Mouse (Mus musculus): ENCODE results near the gene Sec14l3. TPM values are rescaled to one million over a fixed set of nuclear protein-coding genes. Genes with fewer than 3 reads are reported as not detected.

Gene Sec14l3
- polyA plus RNA-seq, 1 experiment from 2014 or later, result 0.25 TPM

DNA sequence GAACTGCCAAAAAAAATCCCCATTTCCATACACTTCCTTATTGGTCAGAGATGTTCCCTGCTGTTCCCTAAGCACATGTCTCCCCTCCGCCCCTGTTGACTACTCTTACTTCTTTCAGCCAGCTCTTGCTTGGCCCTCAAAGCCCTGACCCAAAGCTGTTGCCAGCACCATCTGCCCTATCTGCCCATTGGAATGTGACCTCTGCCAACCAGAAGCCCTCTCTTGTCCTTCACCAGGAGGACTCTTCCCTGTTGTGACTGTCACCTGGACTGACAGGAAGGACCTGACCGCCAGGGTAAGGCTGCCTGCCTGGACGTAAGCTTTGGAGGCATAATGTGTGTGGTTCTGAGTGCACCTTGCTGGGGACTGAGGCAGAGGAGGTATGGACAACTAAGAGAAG is 57.0 kb downstream of the Sec14l3 start:
- H3K9me3 ChIP-seq, result peaks cover 2% of the 10 kb centered on the region; the same call in 1 of the 2 replicates
- H3K4me2 ChIP-seq, result no peak overlapping the region
- no peaks in the 10 kb centered on the region for H3K36me3 ChIP-seq
- WGBS, result 93% methylated on average over 3 of the region's 3 CpGs
- peaks cover 29% of the 10 kb centered on the region for H3K27me3 ChIP-seq
- H3K4me3 ChIP-seq, result no peak overlapping the region
- peaks cover 23% of the 10 kb centered on the region for H3K4me1 ChIP-seq (replicated peaks)
- ATAC-seq (ENCODE audit: low read depth), result no peak
- H3K27ac ChIP-seq (replicated peaks), result no peak overlapping the region
- no peak overlapping the region for H3K9ac ChIP-seq

DNA sequence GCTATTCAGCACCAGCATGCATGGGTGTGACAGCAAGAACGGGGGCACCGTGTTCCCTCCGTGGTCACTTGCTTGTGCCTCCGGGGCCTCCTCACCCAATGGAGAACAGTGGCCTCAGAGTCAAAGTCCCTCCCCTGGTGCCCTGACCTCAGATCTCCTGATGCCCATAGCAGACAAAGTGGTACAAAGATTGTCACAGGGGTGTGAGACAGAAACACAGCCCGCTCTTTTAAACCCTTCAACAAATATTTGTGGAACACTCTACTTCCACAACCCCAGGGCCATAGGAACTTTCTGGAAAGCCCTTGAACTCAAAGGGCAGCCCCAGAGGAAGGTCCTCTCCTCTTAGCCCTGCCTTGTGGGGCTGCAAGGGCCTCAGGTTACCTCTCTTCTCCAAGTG is 57.6 kb downstream of the Sec14l3 start:
- H3K9me3 ChIP-seq, result peaks cover 7% of the 10 kb centered on the region; the same call in 1 of the 2 replicates
- no peak overlapping the region for H3K27ac ChIP-seq (replicated peaks)
- WGBS, result 81% methylated on average over 5 of the region's 5 CpGs
- no peak overlapping the region for H3K4me2 ChIP-seq
- ATAC-seq (ENCODE audit: low read depth), result no peak
- no peak overlapping the region for H3K4me3 ChIP-seq
- peaks cover 19% of the 10 kb centered on the region for H3K4me1 ChIP-seq (replicated peaks)
- H3K36me3 ChIP-seq, result no peaks in the 10 kb centered on the region
- H3K27me3 ChIP-seq, result peaks cover 25% of the 10 kb centered on the region
- H3K9ac ChIP-seq, result no peak overlapping the region

DNA sequence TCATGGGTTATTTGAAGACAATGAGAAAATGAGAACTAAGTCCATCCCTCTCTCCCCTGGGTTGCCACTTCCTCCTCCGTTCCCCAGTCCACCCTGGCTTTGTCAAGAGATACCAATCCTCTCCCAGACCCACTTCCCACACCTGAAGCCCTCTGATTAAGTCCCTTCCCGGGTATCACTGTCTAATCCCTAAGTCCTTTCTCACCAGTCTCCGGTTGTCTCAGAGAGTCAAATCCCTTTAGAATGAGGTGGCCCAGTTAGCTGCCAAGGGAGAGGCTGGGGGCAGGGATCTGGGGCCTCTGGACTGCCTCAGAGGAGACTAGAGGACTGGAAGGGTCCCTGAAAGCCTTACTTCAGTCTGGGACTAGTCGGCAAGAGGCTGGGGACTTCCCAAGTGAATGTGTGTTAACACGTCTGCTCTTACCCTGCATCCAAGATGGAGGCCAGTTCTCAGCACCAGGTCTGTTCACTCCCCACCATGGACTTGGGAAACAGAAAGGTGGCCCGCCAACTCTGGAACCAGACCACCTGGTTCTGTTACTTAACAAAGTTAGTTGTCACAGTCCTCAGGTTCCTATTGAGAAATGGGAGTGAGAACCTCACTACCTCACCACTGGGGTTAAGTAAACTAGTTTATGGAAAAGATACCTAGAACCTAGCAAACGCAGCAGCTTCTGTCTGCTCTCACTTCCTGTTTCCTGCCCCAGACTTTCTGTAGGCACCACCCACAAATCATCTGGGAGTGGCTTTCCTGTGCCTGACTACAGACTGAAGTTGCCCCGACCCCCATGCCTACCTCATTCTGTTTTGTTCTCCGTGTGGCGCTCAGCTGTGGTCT is 58.3 kb downstream of the Sec14l3 start, which contains the start of gene Sec14l2:
Gene Sec14l2 (minus strand): TSS at position 674 of the 838 bp plus-strand sequence.
- ATAC-seq (ENCODE audit: low read depth), result no peak
- H3K4me2 ChIP-seq, result no peak within 1 kb of the TSS
- 82% methylated on average over 10 of the region's 10 CpGs for WGBS

DNA sequence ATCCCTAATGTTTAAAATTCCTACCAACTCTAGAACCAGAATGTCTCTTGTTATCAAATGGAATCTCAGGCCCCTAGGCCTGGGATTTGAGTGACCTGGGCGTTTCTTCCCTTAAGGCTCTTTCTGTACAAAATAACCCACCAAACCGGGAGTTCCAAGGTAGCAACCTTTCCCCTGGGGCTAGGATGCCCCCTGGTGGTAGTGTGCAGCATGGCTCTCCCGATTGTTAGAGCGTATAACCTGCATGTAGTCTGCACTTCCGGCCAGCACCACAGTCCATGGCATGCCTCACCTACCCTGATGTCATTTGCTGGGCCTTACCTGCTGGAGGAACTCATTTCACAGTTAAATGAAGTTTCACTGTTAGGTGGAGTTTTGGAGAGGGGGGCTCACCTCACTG is 59.3 kb downstream of the Sec14l3 start:
- 63% methylated on average over 5 of the region's 5 CpGs for WGBS
- Histone ChIP-seq H3K27ac (replicated peaks) (no peak overlapping the region), H3K4me3 (no peak overlapping the region), H3K9me3 (peaks cover 7% of the 10 kb centered on the region; the same call in 1 of the 2 replicates), H3K4me2 (no peak overlapping the region), H3K4me1 (replicated peaks) (peaks cover 2% of the 10 kb centered on the region), H3K36me3 (no peaks in the 10 kb centered on the region), H3K27me3 (peaks cover 15% of the 10 kb centered on the region), H3K9ac (no peak overlapping the region)
- no peak for ATAC-seq (ENCODE audit: low read depth)

More for the DNA sequence above, 58.3 kb downstream of the Sec14l3 start, which contains the start of gene Sec14l2:
- no peak within 1 kb of the TSS for H3K9ac ChIP-seq
- H3K4me1 ChIP-seq (replicated peaks), result peaks cover 11% of the 10 kb centered on the region
- H3K27ac ChIP-seq (replicated peaks), result no peak within 1 kb of the TSS
- H3K4me3 ChIP-seq, result no peak within 1 kb of the TSS
- peaks cover 18% of the 10 kb centered on the region for H3K27me3 ChIP-seq
- no peaks in the 10 kb centered on the region for H3K36me3 ChIP-seq
- peaks cover 7% of the 10 kb centered on the region; the same call in 1 of the 2 replicates for H3K9me3 ChIP-seq

DNA sequence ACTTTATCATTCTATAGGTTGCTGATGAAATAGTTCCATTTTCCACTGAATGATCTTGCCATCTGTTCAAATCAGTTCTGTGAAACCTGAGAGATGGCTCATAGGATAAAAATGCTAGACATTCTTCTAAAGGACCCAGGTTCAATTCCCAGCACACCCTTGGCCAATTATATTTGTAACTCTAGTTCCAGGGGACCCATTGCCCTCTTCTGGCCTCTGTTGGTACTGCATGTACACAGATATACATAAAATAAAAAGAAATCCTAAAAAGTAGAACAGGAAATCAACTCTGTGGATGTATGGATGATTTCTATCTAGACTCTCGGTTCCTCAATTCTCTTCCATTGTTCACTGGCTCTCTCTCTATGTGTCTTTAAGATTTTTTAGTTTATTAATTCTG is 62.4 kb downstream of the Sec14l3 start:
- ATAC-seq (ENCODE audit: low read depth), result no peak
- no peaks in the 10 kb centered on the region for H3K4me1 ChIP-seq (replicated peaks)
- H3K9me3 ChIP-seq, result peaks cover 7% of the 10 kb centered on the region; the same call in 1 of the 2 replicates
- 95% methylated on average over 1 of the region's 1 CpGs for WGBS
- no peak overlapping the region for H3K27ac ChIP-seq (replicated peaks)
- no peak overlapping the region for H3K4me2 ChIP-seq
- H3K36me3 ChIP-seq, result no peaks in the 10 kb centered on the region
- no peaks in the 10 kb centered on the region for H3K27me3 ChIP-seq
- H3K4me3 ChIP-seq, result no peak overlapping the region
- H3K9ac ChIP-seq, result no peak overlapping the region

Other genes with a start within 250 kb of the Sec14l3 start
- 12.3 and 16.8 TPM in 2 replicates for gene Osbp2, start 200.9 kb upstream of the Sec14l3 start, polyA plus RNA-seq (2015; fragmentation: Nextera tagmentation; extraction: Ambion mirVana)
- gene 4921536K21Rik, start 169.7 kb upstream of the Sec14l3 start, polyA plus RNA-seq (2015; fragmentation: Nextera tagmentation; extraction: Ambion mirVana), result 0.33 and 0.77 TPM in 2 replicates
- 23.0 and 24.7 TPM in 2 replicates for gene Dusp18, start 169.6 kb upstream of the Sec14l3 start, polyA plus RNA-seq (2015; fragmentation: Nextera tagmentation; extraction: Ambion mirVana)
- 11.9 and 13.3 TPM in 2 replicates for gene Slc35e4, start 150.2 kb upstream of the Sec14l3 start, polyA plus RNA-seq (2015; fragmentation: Nextera tagmentation; extraction: Ambion mirVana)
- gene Tcn2, start 132.7 kb upstream of the Sec14l3 start, polyA plus RNA-seq (2015; fragmentation: Nextera tagmentation; extraction: Ambion mirVana), result 31.1 and 31.9 TPM in 2 replicates
- gene Pes1, start 100.9 kb upstream of the Sec14l3 start, polyA plus RNA-seq (2015; fragmentation: Nextera tagmentation; extraction: Ambion mirVana), result 56.5 and 59.4 TPM in 2 replicates
- gene 4930556J24Rik, start 88.1 kb upstream of the Sec14l3 start, polyA plus RNA-seq (2015; fragmentation: Nextera tagmentation; extraction: Ambion mirVana), result 0.17 TPM in 1 of 2 replicates, not detected in the other
- 4.0 and 4.3 TPM in 2 replicates for gene Gal3st1, start 81.2 kb upstream of the Sec14l3 start, polyA plus RNA-seq (2015; fragmentation: Nextera tagmentation; extraction: Ambion mirVana)
- not detected in 2 replicates for gene Sec14l4, start 33.4 kb upstream of the Sec14l3 start, polyA plus RNA-seq (2015; fragmentation: Nextera tagmentation; extraction: Ambion mirVana)
- gene Mtfp1, start 30.6 kb downstream of the Sec14l3 start, polyA plus RNA-seq (2015; fragmentation: Nextera tagmentation; extraction: Ambion mirVana), result 5.4 and 6.0 TPM in 2 replicates
- 3.8 and 4.1 TPM in 2 replicates for gene Sec14l2, start 58.6 kb downstream of the Sec14l3 start, polyA plus RNA-seq (2015; fragmentation: Nextera tagmentation; extraction: Ambion mirVana)
- 40.5 and 43.7 TPM in 2 replicates for gene Rnf215, start 70.4 kb downstream of the Sec14l3 start, polyA plus RNA-seq (2015; fragmentation: Nextera tagmentation; extraction: Ambion mirVana)
- 7.6 and 7.9 TPM in 2 replicates for gene Ccdc157, start 95.5 kb downstream of the Sec14l3 start, polyA plus RNA-seq (2015; fragmentation: Nextera tagmentation; extraction: Ambion mirVana)
- gene Sf3a1, start 95.5 kb downstream of the Sec14l3 start, polyA plus RNA-seq (2015; fragmentation: Nextera tagmentation; extraction: Ambion mirVana), result 52.3 and 59.6 TPM in 2 replicates
- 30.0 and 30.3 TPM in 2 replicates for gene Tbc1d10a, start 121.9 kb downstream of the Sec14l3 start, polyA plus RNA-seq (2015; fragmentation: Nextera tagmentation; extraction: Ambion mirVana)
- 3.5 and 4.1 TPM in 2 replicates for gene Castor1, start 153.4 kb downstream of the Sec14l3 start, polyA plus RNA-seq (2015; fragmentation: Nextera tagmentation; extraction: Ambion mirVana)
- not detected in 2 replicates for gene Osm, start 171.6 kb downstream of the Sec14l3 start, polyA plus RNA-seq (2015; fragmentation: Nextera tagmentation; extraction: Ambion mirVana)
- gene Lif, start 192.7 kb downstream of the Sec14l3 start, polyA plus RNA-seq (2015; fragmentation: Nextera tagmentation; extraction: Ambion mirVana), result not detected in 2 replicates